Mouse (Mus musculus) limb, embryonic 11.5 days (tissue): ENCODE results near the gene Mypop. TPM values are rescaled to one million over a fixed set of nuclear protein-coding genes. Genes with fewer than 3 reads are reported as not detected.

Source experiments
- ATAC-seq: fragments of 200-750 bp; cut with Nextera tagmentation; 2 replicates; pipeline ENCODE4 v1.8.0; 2017; ENCODE audit warnings: low read depth; ENCODE audit not compliant: insufficient number of reproducible peaks, low FRiP score, low TSS enrichment
- DNase-seq: peaks from one replicate; pipeline ENCODE4 v3.0.0-alpha.2; 2015; ENCODE audit warnings: low spot score
- H3K27ac ChIP-seq: fragments of 300-500 bp; sonication (generic); replicated peaks from 2 replicates; pipeline ENCODE4 v1.5.1; 2014; ENCODE audit warnings: low read depth, mild to moderate bottlenecking, low read length
- H3K27me3 ChIP-seq: fragments of 300-500 bp; sonication (generic); 2 replicates; pipeline ENCODE4 v1.6.1; 2014; ENCODE audit warnings: mild to moderate bottlenecking, low read length, mixed read lengths; ENCODE audit not compliant: control insufficient read depth, insufficient read depth
- H3K36me3 ChIP-seq: fragments of 300-500 bp; sonication (generic); 2 replicates; pipeline ENCODE4 v1.6.1; 2014; ENCODE audit warnings: mild to moderate bottlenecking, low read length, moderate library complexity, mixed read lengths; ENCODE audit not compliant: control insufficient read depth, insufficient read depth
- H3K4me1 ChIP-seq: fragments of 300-500 bp; sonication (generic); 2 replicates; pipeline ENCODE4 v1.6.1; 2014; ENCODE audit warnings: low read length, mixed read lengths; ENCODE audit not compliant: control insufficient read depth, insufficient read depth
- H3K4me2 ChIP-seq: fragments of 300-500 bp; sonication (generic); 2 replicates; pipeline ENCODE4 v1.6.1; 2014; ENCODE audit warnings: low read depth, mild to moderate bottlenecking, moderate library complexity; ENCODE audit not compliant: severe bottlenecking
- H3K4me3 ChIP-seq: fragments of 300-500 bp; sonication (generic); 2 replicates; pipeline ENCODE4 v1.5.1; 2014; ENCODE audit warnings: low read depth, low read length
- H3K9ac ChIP-seq: fragments of 300-500 bp; sonication (generic); 2 replicates; pipeline ENCODE4 v1.6.1; 2014; ENCODE audit warnings: mild to moderate bottlenecking, low read length
- H3K9me3 ChIP-seq: fragments of 300-500 bp; sonication (generic); 2 replicates; pipeline ENCODE4 v1.6.1; 2016; ENCODE audit warnings: low read length; ENCODE audit not compliant: control insufficient read depth
- WGBS: fragments of 180-500 bp; shearing (Covaris S2); extraction: QIAGEN DNeasy Blood & Tissue Kit; methylation state at CpG from one replicate; pipeline ENCODE4 v1.1.7; 2014; 5-methylcytosine and 5-hydroxymethylcytosine counted together
- polyA plus RNA-seq: library from polyadenylated mRNA; unstranded; fragments of >200 nt; fragmentation: Nextera tagmentation; extraction: Ambion mirVana; gene quantifications from 2 replicates; pipeline ENCODE4 v1.2.1, GENCODE M21; 2014

Gene Mypop
- polyA plus RNA-seq, 1 experiment from 2014 or later = 5.7 TPM

GRCm38 (mm10) chr7:18992294-18992675, 1.2 kb downstream of the Mypop start:
- peak; percentile 47 for DNase-seq
- ATAC-seq = no peak
- H3K4me1 ChIP-seq = peaks cover 7% of the 10 kb centered on the region; the same call in 1 of the 2 replicates

GRCm38 (mm10) chr7:18993036-18993435, 2.0 kb downstream of the Mypop start:
- H3K36me3 ChIP-seq = peaks cover 3% of the 10 kb centered on the region; the same call in 1 of the 2 replicates
- H3K9me3 ChIP-seq = no peaks in the 10 kb centered on the region
- no peak overlapping the region for H3K27ac ChIP-seq
- peak overlapping the region; percentile 68; the same call in 1 of the 2 replicates for H3K4me2 ChIP-seq
- 84% methylated on average over 5 of the region's 5 CpGs for WGBS
- H3K4me3 ChIP-seq = no peak overlapping the region
- no peak overlapping the region for H3K9ac ChIP-seq
- no peak for ATAC-seq
- peaks cover 7% of the 10 kb centered on the region; the same call in 1 of the 2 replicates for H3K4me1 ChIP-seq
- H3K27me3 ChIP-seq = peaks cover 25% of the 10 kb centered on the region
- DNase-seq = no peak

More at GRCm38 (mm10) chr7:18992294-18992675, 1.2 kb downstream of the Mypop start:
- Histone ChIP-seq H3K9ac (peak overlapping the region; percentile 53), H3K27me3 (peaks cover 25% of the 10 kb centered on the region), H3K4me3 (peak overlapping the region; percentile 41), H3K36me3 (no peaks in the 10 kb centered on the region), H3K27ac (no peak overlapping the region), H3K4me2 (peak overlapping the region; percentile 68), H3K9me3 (no peaks in the 10 kb centered on the region)
- WGBS = 4% methylated on average over 31 of the region's 31 CpGs

- Histone ChIP-seq H3K4me1 (0 out of 2 replicates have a peak, but pooled peaks cover 3% of the 10 kb centered on the region), H3K27me3 (peaks cover under 1% of the 10 kb centered on the region; the same call in 1 of the 2 replicates), H3K9me3 (no peaks in the 10 kb centered on the region), H3K4me2 (no peak overlapping the region), H3K4me3 (no peak overlapping the region), H3K9ac (no peak overlapping the region; the same call in 1 of the 2 replicates), H3K27ac (no peak overlapping the region), H3K36me3 (peaks cover 3% of the 10 kb centered on the region; the same call in 1 of the 2 replicates)
- WGBS = 56% methylated on average over 9 of the region's 9 CpGs
- DNase-seq (no peak), ATAC-seq (no peak)
Measured at GRCm38 (mm10) chr7:18998835-18999234, 7.8 kb downstream of the Mypop start.

- peak overlapping the region; percentile 39 for H3K4me2 ChIP-seq
- ATAC-seq = no peak
- peaks cover 9% of the 10 kb centered on the region for H3K36me3 ChIP-seq
- H3K4me3 ChIP-seq = peak overlapping the region; percentile 20
- 41% methylated on average over 10 of the region's 10 CpGs for WGBS
- H3K27me3 ChIP-seq = no peaks in the 10 kb centered on the region
- DNase-seq = no peak
- H3K4me1 ChIP-seq = peaks cover 12% of the 10 kb centered on the region
- H3K9me3 ChIP-seq = no peaks in the 10 kb centered on the region
- no peak overlapping the region for H3K27ac ChIP-seq
- H3K9ac ChIP-seq = peak overlapping the region; percentile 43; the same call in 1 of the 2 replicates
Measured at GRCm38 (mm10) chr7:19000421-19000820, 9.4 kb downstream of the Mypop start.

GRCm38 (mm10) chr7:19001066-19001806, 10.2 kb downstream of the Mypop start:
- peak overlapping the region; percentile 20 for H3K4me3 ChIP-seq
- no peak for ATAC-seq
- peak overlapping the region; percentile 39 for H3K4me2 ChIP-seq
- DNase-seq = peak; percentile 53
- H3K27ac ChIP-seq = no peak overlapping the region
- no peaks in the 10 kb centered on the region for H3K9me3 ChIP-seq
- WGBS = 35% methylated on average over 17 of the region's 18 CpGs
- H3K9ac ChIP-seq = peak overlapping the region; percentile 43; the same call in 1 of the 2 replicates
- H3K36me3 ChIP-seq = peaks cover 15% of the 10 kb centered on the region
- peaks cover 20% of the 10 kb centered on the region for H3K4me1 ChIP-seq
- H3K27me3 ChIP-seq = no peaks in the 10 kb centered on the region

- H3K27me3 ChIP-seq = no peaks in the 10 kb centered on the region
Measured at GRCm38 (mm10) chr7:19001807-19002085, 10.7 kb downstream of the Mypop start.

GRCm38 (mm10) chr7:19002115-19002514, 11.1 kb downstream of the Mypop start:
- DNase-seq (no peak), ATAC-seq (no peak)
- peaks cover 15% of the 10 kb centered on the region for H3K36me3 ChIP-seq
- no peaks in the 10 kb centered on the region for H3K9me3 ChIP-seq
- peaks cover 22% of the 10 kb centered on the region for H3K4me1 ChIP-seq
- H3K4me2 ChIP-seq = peak overlapping the region; percentile 61
- H3K9ac ChIP-seq = peak overlapping the region; percentile 55; the same call in 1 of the 2 replicates
- peak overlapping the region; percentile 30; the same call in 1 of the 2 replicates for H3K4me3 ChIP-seq
- no peak overlapping the region for H3K27ac ChIP-seq
- WGBS = 38% methylated on average over 4 of the region's 4 CpGs
- no peaks in the 10 kb centered on the region for H3K27me3 ChIP-seq

More at GRCm38 (mm10) chr7:19001807-19002085, 10.7 kb downstream of the Mypop start:
- H3K9me3 ChIP-seq = no peaks in the 10 kb centered on the region
- H3K4me1 ChIP-seq = peaks cover 20% of the 10 kb centered on the region
- no peak overlapping the region for H3K9ac ChIP-seq
- no peak overlapping the region for H3K4me2 ChIP-seq
- WGBS = 48% methylated on average over 3 of the region's 3 CpGs
- ATAC-seq (no peak), DNase-seq (no peak)
- no peak overlapping the region for H3K27ac ChIP-seq
- no peak overlapping the region for H3K4me3 ChIP-seq
- H3K36me3 ChIP-seq = peaks cover 15% of the 10 kb centered on the region

- peak overlapping the region; percentile 61 for H3K4me2 ChIP-seq
- peak; percentile 37; the same call in 1 of the 2 replicates for ATAC-seq
- no peaks in the 10 kb centered on the region for H3K9me3 ChIP-seq
- DNase-seq = peak; percentile 82
- H3K9ac ChIP-seq = peak overlapping the region; percentile 55
- no peak overlapping the region; the same call in 1 of the 2 replicates for H3K27ac ChIP-seq
- peaks cover 15% of the 10 kb centered on the region for H3K36me3 ChIP-seq
- WGBS = 3% methylated on average over 17 of the region's 17 CpGs
- H3K4me1 ChIP-seq = peaks cover 23% of the 10 kb centered on the region
- peak overlapping the region; percentile 30 for H3K4me3 ChIP-seq
- H3K27me3 ChIP-seq = no peaks in the 10 kb centered on the region
Measured at GRCm38 (mm10) chr7:19002848-19003498, 11.9 kb downstream of the Mypop start.
